Mouse (Mus musculus) hindbrain, postnatal 0 days (tissue): ENCODE data around the gene Tmem63c. TPM values are rescaled to one million over a fixed set of nuclear protein-coding genes. Genes with fewer than 3 reads are reported as not detected.
A peak's percentile ranks its signal among the peaks of the same experiment; 100 is the strongest.

Experiments used
- ATAC-seq: fragments of 200-750 bp; cut with Nextera tagmentation; 2 replicates; pipeline ENCODE4 v1.8.0; 2017; ENCODE audit warnings: mild to moderate bottlenecking, moderate TSS enrichment, moderate library complexity
- DNase-seq: peaks from one replicate; pipeline ENCODE4 v3.0.0-alpha.2; 2015; ENCODE audit warnings: low spot score
- H3K27ac ChIP-seq: fragments of 300-500 bp; sonication (generic); 2 replicates; pipeline ENCODE4 v1.5.1; 2014; ENCODE audit warnings: mild to moderate bottlenecking
- H3K27me3 ChIP-seq: fragments of 300-500 bp; sonication (generic); 2 replicates; pipeline ENCODE4 v1.6.1; 2014; ENCODE audit warnings: low read length, mixed read lengths; ENCODE audit not compliant: insufficient read depth
- H3K36me3 ChIP-seq: fragments of 300-500 bp; sonication (generic); 2 replicates; pipeline ENCODE4 v1.6.1; 2014; ENCODE audit warnings: low read length, mixed read lengths; ENCODE audit not compliant: insufficient read depth
- H3K4me1 ChIP-seq: fragments of 300-500 bp; sonication (generic); 2 replicates; pipeline ENCODE4 v1.6.1; 2014; ENCODE audit warnings: antibody characterized with exemption, low read length, mixed read lengths; ENCODE audit not compliant: insufficient read depth
- H3K4me2 ChIP-seq: fragments of 300-500 bp; sonication (generic); 2 replicates; pipeline ENCODE4 v1.6.1; 2014; ENCODE audit warnings: low read depth, mild to moderate bottlenecking, low read length, moderate library complexity, mixed read lengths
- H3K4me3 ChIP-seq: fragments of 300-500 bp; sonication (generic); 2 replicates; pipeline ENCODE4 v1.5.1; 2014; ENCODE audit warnings: low read length
- H3K9ac ChIP-seq: fragments of 300-500 bp; sonication (generic); replicated peaks from 2 replicates; pipeline ENCODE4 v1.6.1; 2014; ENCODE audit warnings: mild to moderate bottlenecking, low read length, moderate library complexity, mixed read lengths
- H3K9me3 ChIP-seq: fragments of 300-500 bp; sonication (generic); 2 replicates; pipeline ENCODE4 v1.6.1; 2016; ENCODE audit warnings: low read length, mixed read lengths
- CTCF ChIP-seq: IDR thresholded peaks from 2 replicates; pipeline ENCODE4 v1.5.1; 2016; ENCODE audit warnings: antibody characterized with exemption, control low read depth, low read depth
- WGBS: fragments of 180-500 bp; shearing (Covaris S2); extraction: QIAGEN DNeasy Blood & Tissue Kit; methylation state at CpG from one replicate; pipeline ENCODE4 v1.1.7; 2014; 5-methylcytosine and 5-hydroxymethylcytosine counted together
- polyA plus RNA-seq: library from polyadenylated mRNA; unstranded; fragments of >200 nt; fragmentation: Nextera tagmentation; extraction: Ambion mirVana; gene quantifications from 2 replicates; pipeline ENCODE4 v1.2.1, GENCODE M21; 2015
- total RNA-seq: library from RNA; depleted of rRNA; stranded (reverse); fragments of >200 nt; gene quantifications from 2 replicates; pipeline ENCODE4 v1.2.3, GENCODE M21; 2014

The Tmem63c gene
- total and polyA plus RNA-seq, 2 experiments from 2014 or later = 8.6 to 25.7 TPM

DNA sequence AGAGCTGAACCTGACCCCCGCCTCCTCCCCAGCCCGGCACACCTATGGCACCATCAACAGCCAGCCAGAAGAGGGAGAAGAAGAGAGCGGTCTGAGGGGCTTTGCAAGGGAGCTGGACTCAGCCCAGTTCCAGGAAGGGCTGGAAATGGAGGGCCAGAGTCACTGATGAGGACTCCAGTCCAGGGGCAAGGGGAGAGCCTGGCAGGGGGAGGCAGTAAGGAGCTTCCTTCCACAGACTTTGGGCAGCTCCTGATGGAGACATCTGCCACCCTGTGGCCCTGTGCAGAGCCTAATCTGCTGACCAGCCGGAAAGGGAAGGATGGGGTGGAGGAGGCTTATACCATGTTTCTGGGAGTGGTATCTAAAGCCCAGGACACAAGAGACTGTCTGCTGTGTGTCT lies 68.1 kb downstream of the Tmem63c start:
- Histone ChIP-seq H3K36me3 (0 out of 2 replicates have a peak, but pooled peaks cover 4% of the 10 kb centered on the region), H3K27me3 (no peaks in the 10 kb centered on the region), H3K27ac (no peak overlapping the region), H3K4me3 (no peak overlapping the region), H3K9ac (no peak overlapping the region), H3K4me2 (no peak overlapping the region), H3K9me3 (no peaks in the 10 kb centered on the region), H3K4me1 (no peaks in the 10 kb centered on the region)
- DNase-seq = no peak
- TF ChIP-seq CTCF = 0 out of 2 replicates have a peak, but pooled peaks have one; percentile 3
- WGBS = 59% methylated on average over 3 of the region's 4 CpGs
- no peak for ATAC-seq

DNA sequence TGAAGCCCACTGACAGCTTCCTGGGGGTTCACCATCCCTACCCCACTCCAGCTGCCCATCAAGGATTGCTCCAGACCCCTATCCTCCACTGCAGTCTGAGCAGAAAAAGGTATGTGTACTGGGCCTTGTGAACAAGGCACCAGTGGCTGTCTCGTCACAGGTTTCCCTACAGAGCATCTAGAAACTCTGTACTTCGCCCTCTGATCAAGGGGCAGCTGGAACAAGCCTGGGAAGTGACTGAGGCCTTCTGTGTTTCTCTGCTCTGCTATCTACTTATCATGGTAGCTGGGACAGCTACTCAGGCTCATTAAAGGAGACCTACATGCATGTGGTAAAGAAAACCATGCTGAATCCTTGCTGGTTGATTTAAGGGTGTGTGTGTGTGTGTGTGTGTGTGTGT lies 68.6 kb downstream of the Tmem63c start:
- Histone ChIP-seq H3K4me1 (no peaks in the 10 kb centered on the region), H3K9ac (no peak overlapping the region), H3K4me3 (no peak overlapping the region), H3K36me3 (0 out of 2 replicates have a peak, but pooled peaks cover 4% of the 10 kb centered on the region), H3K27ac (no peak overlapping the region), H3K4me2 (no peak overlapping the region), H3K9me3 (no peaks in the 10 kb centered on the region), H3K27me3 (no peaks in the 10 kb centered on the region)
- no peak for DNase-seq
- 84% methylated on average over 2 of the region's 2 CpGs for WGBS
- no peak for ATAC-seq
- TF ChIP-seq CTCF = no peak

DNA sequence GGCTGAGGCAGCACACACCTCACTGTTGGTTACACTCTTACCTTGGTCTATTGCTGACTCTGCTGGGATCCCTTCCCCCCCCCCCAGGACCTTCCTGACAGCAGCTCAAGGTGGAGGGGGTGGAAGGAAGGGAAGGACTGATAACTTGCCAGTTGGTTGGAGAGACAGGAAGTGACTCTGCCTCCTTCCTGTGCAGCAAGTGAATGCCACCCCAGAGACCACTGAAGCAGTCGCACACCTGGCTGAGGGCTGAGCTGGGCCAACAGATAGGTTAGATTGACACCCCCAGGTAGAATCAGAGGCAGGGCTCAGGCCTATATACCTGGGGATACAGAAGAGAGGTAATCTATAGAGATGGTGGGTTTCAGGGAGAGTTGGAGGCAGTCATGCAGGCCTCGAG lies 70.8 kb downstream of the Tmem63c start:
- no peaks in the 10 kb centered on the region for H3K27me3 ChIP-seq
- no peak for DNase-seq
- no peak overlapping the region for H3K27ac ChIP-seq
- no peaks in the 10 kb centered on the region for H3K9me3 ChIP-seq
- no peaks in the 10 kb centered on the region for H3K4me1 ChIP-seq
- WGBS = 78% methylated on average over 2 of the region's 2 CpGs
- no peak overlapping the region for H3K4me2 ChIP-seq
- ATAC-seq = no peak
- H3K36me3 ChIP-seq = no peaks in the 10 kb centered on the region
- TF ChIP-seq CTCF = no peak
- no peak overlapping the region for H3K4me3 ChIP-seq
- no peak overlapping the region for H3K9ac ChIP-seq

DNA sequence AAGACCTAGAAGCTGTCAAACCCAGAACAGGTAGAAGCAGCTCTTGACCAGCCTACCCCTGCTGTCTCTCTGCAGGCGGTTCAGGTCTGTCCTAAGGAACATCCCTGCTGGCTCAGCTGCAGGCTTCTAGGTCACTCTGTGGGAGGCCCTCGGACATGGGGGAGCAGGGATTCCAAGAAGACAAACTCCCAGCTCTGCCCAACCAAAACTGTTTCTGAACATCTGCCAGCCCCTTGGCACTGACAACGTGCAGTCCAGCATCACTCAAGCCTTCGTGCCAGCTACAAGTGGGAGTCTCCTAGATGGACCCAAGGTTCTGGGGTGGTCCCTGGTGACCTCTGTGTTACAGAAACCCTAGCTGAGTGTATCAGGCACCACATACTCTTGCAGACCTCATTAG lies 72.1 kb downstream of the Tmem63c start:
- 58% methylated on average over 4 of the region's 4 CpGs for WGBS

DNA sequence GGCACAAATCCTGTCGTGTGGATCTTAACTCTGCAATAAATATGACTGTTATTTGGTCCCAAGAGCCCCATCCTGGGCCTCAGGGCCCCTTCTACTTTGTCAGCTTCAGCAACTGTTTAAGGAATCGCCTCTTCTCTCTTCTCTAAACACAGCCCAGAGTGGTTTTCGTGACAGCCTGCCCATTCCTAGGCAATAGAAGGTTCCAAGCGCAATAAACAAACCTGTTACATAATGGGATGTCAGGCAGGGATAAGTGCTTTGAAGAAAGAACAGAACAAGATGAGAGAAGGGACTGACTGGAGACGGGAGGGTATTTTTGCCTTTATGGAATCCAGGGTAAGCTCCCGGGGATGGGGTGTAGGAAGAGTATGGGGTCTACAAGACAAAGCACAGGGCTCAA lies 72.5 kb downstream of the Tmem63c start:
- Histone ChIP-seq H3K9me3 (no peaks in the 10 kb centered on the region), H3K27ac (no peak overlapping the region), H3K27me3 (no peaks in the 10 kb centered on the region), H3K36me3 (no peaks in the 10 kb centered on the region), H3K4me2 (no peak overlapping the region), H3K4me3 (no peak overlapping the region), H3K9ac (no peak overlapping the region), H3K4me1 (no peaks in the 10 kb centered on the region)
- ATAC-seq (no peak), DNase-seq (no peak)
- WGBS = 71% methylated on average over 6 of the region's 6 CpGs
- no peak for TF ChIP-seq CTCF

More for the DNA sequence above, 72.1 kb downstream of the Tmem63c start:
- Histone ChIP-seq H3K4me2 (no peak overlapping the region), H3K36me3 (no peaks in the 10 kb centered on the region), H3K4me1 (no peaks in the 10 kb centered on the region), H3K9ac (no peak overlapping the region), H3K9me3 (no peaks in the 10 kb centered on the region), H3K4me3 (no peak overlapping the region), H3K27me3 (no peaks in the 10 kb centered on the region), H3K27ac (no peak overlapping the region)
- TF ChIP-seq CTCF = no peak
- no peak for ATAC-seq
- peak; percentile 8 for DNase-seq

DNA sequence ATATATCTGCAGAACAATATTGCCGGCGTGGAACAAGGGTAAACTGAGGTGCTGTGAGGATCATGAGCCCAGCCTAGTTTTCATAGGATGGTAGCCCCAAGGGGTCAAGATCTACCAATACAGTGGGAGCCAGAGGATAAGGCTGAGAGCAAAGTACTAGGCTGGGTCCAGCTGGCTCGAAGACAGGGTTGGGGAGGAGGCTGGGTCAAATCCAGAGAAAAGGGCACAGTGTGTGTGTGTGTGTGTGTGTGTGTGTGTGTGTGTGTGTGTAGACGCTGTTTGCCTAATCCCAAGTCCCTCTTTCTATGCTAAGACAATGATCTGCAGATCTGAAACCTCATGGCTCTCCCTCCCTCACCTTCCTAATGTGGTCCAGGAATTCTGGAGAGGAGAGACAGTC lies 79.2 kb downstream of the Tmem63c start:
- no peak overlapping the region for H3K27ac ChIP-seq
- WGBS = 76% methylated on average over 4 of the region's 4 CpGs
- TF ChIP-seq CTCF = no peak

DNA sequence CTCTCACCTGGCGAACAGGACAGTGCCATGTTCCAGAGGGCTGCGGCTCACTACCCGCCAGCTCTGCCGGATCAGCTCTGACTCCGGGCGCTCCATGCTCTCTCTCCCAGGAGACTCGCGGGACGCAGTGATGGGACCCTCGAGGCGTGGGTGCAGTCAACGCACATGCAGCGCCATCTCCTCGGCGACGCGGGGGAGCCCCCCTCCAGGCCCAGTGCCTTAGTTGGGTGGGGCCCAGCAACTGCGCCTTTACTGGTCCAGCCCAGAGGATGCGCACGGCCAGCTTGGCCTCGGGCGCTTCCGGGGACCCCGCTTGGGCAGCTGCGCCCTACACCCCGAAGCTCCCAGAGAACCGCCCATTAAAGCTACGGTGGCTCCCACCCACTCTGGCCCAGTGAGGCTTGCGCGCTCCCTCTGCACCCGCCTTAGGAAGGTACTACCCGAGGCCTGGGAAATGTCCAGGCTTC lies 81.1 kb downstream of the Tmem63c start, which contains the start of gene Ngb:
Gene Ngb, minus strand, starts transcription at position 375 of the 467 bp plus-strand sequence.
- 2% methylated on average over 30 of the region's 32 CpGs for WGBS
- no peak for TF ChIP-seq CTCF
- ATAC-seq (peak; percentile 68), DNase-seq (peak; percentile 14)
- no peaks in the 10 kb centered on the region for H3K9me3 ChIP-seq
- no peak within 1 kb of the TSS for H3K27ac ChIP-seq
- no peaks in the 10 kb centered on the region; the same call in 1 of the 2 replicates for H3K27me3 ChIP-seq
- H3K4me3 ChIP-seq = peak within 1 kb of the TSS; percentile 40
- H3K4me2 ChIP-seq = peak within 1 kb of the TSS; percentile 77
- H3K36me3 ChIP-seq = no peaks in the 10 kb centered on the region
- H3K4me1 ChIP-seq = peaks cover 8% of the 10 kb centered on the region
- H3K9ac ChIP-seq = peak within 1 kb of the TSS; percentile 35; the same call in 1 of the 2 replicates

More for the DNA sequence above, 79.2 kb downstream of the Tmem63c start:
- no peak for ATAC-seq
- no peak overlapping the region for H3K4me3 ChIP-seq
- H3K4me2 ChIP-seq = no peak overlapping the region
- H3K4me1 ChIP-seq = peaks cover 8% of the 10 kb centered on the region
- no peaks in the 10 kb centered on the region; the same call in 1 of the 2 replicates for H3K27me3 ChIP-seq
- no peaks in the 10 kb centered on the region for H3K36me3 ChIP-seq
- H3K9me3 ChIP-seq = no peaks in the 10 kb centered on the region
- no peak overlapping the region for H3K9ac ChIP-seq
- DNase-seq = no peak
